Mouse (Mus musculus) layer of hippocampus, adult 11-12 months (tissue): ENCODE results near the gene Zfp64.

Experiments
- DNase-seq: peaks from one replicate; pipeline ENCODE4 v3.0.0; 2022; ENCODE audit warnings: low spot score

The Zfp64 gene

GRCm38 (mm10) chr2:168948506-168948905, 6.9 kb downstream of the Zfp64 start:
- no peak for DNase-seq

GRCm38 (mm10) chr2:168947663-168948062, 7.7 kb downstream of the Zfp64 start:
- no peak for DNase-seq

GRCm38 (mm10) chr2:168944011-168944410, 11.4 kb downstream of the Zfp64 start:
- DNase-seq, result no peak

GRCm38 (mm10) chr2:168939941-168940340, 15.4 kb downstream of the Zfp64 start:
- DNase-seq, result no peak

GRCm38 (mm10) chr2:168939261-168939933, 16.0 kb downstream of the Zfp64 start:
- DNase-seq, result no peak

GRCm38 (mm10) chr2:168936896-168937295, 18.5 kb downstream of the Zfp64 start:
- no peak for DNase-seq

GRCm38 (mm10) chr2:168935165-168935564, 20.2 kb downstream of the Zfp64 start:
- no peak for DNase-seq

- DNase-seq, result peak; percentile 38
Measured at GRCm38 (mm10) chr2:168931686-168932085, 23.7 kb downstream of the Zfp64 start.

GRCm38 (mm10) chr2:168929691-168930090, 25.7 kb downstream of the Zfp64 start:
- peak; percentile 80 for DNase-seq

GRCm38 (mm10) chr2:168927401-168927800, 28.0 kb downstream of the Zfp64 start:
- DNase-seq, result no peak

GRCm38 (mm10) chr2:168926257-168926810, 29.1 kb downstream of the Zfp64 start:
- DNase-seq, result peak; percentile 78

GRCm38 (mm10) chr2:168923706-168924105, 31.7 kb downstream of the Zfp64 start:
- peak; percentile 38 for DNase-seq

- DNase-seq, result no peak
Measured at GRCm38 (mm10) chr2:168922466-168922865, 32.9 kb downstream of the Zfp64 start.

- DNase-seq, result no peak
Measured at GRCm38 (mm10) chr2:168920007-168920406, 35.4 kb downstream of the Zfp64 start.

- no peak for DNase-seq
Measured at GRCm38 (mm10) chr2:168912901-168913721, 42.3 kb downstream of the Zfp64 start.

- DNase-seq, result no peak
Measured at GRCm38 (mm10) chr2:168912051-168912891, 43.1 kb downstream of the Zfp64 start.

GRCm38 (mm10) chr2:168911527-168911926, 43.9 kb downstream of the Zfp64 start:
- no peak for DNase-seq

GRCm38 (mm10) chr2:168906022-168906421, 49.4 kb downstream of the Zfp64 start:
- DNase-seq, result no peak

- DNase-seq, result no peak
Measured at GRCm38 (mm10) chr2:168904846-168905245, 50.5 kb downstream of the Zfp64 start.

GRCm38 (mm10) chr2:168904188-168904587, 51.2 kb downstream of the Zfp64 start:
- DNase-seq, result peak; percentile 49

- DNase-seq, result peak; percentile 36
Measured at GRCm38 (mm10) chr2:168902634-168903033, 52.8 kb downstream of the Zfp64 start.

- DNase-seq, result no peak
Measured at GRCm38 (mm10) chr2:168897906-168898305, 57.5 kb downstream of the Zfp64 start.
